Mouse (Mus musculus) adrenal gland, postnatal 25 days (tissue): ENCODE measurements around the gene Zfp687. TPM values are rescaled to one million over a fixed set of nuclear protein-coding genes. Genes with fewer than 3 reads are reported as not detected.

Experiments used
- DNase-seq: peaks from one replicate; pipeline ENCODE4 v3.0.0; 2021; ENCODE audit warnings: mixed read lengths
- microRNA-seq, 2 experiments: library from miRNA; unstranded; fragments of <30 nt; microRNA quantifications; one replicate each; pipeline ENCODE4 v1.2.0; 2021
- total RNA-seq: library from RNA; stranded (reverse); gene quantifications from 2 replicates; pipeline ENCODE4 v1.2.3, GENCODE M21; 2021

The Zfp687 gene
- total RNA-seq, 1 experiment from 2014 or later = 44.9 TPM

DNA sequence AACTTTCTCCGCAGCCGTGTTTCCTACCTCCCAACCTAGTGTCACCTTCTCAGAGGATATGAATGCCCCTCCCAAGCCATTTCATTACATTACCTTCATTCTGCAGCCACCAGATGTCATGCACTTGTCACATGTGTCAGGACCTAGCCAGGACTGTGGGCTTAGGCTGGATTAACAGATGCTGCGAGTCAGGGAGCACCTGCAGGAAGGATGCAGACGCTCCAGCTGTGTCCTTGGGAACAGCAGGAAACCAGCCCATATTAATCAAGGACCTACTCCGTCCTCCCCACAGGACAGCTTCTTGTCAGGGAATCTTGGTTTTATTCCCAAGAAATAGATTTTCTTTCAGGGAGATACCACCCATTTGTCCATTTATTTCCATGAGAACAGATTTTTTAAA lies 54.9 kb downstream of the Zfp687 start:
- no peak for DNase-seq

DNA sequence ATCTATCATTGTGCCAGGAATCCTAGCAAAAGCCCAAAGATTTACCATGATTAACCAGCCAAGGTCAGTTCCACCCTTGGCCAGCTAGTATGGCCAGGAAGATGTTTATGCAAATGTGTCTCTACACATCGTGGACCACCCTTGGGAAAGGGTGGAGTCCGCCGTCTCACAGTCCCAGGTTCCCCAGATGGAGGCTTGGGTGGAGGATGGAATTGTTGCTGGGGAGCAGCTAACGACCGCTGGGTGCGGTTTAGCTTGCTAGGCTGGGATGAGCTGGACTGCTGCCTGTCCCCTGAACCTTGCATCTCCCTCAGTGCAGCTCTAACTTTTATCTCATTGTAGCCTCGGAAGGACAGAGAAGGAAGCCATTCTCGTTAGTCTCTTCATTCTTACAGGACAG lies 55.4 kb downstream of the Zfp687 start:
- no peak for DNase-seq

DNA sequence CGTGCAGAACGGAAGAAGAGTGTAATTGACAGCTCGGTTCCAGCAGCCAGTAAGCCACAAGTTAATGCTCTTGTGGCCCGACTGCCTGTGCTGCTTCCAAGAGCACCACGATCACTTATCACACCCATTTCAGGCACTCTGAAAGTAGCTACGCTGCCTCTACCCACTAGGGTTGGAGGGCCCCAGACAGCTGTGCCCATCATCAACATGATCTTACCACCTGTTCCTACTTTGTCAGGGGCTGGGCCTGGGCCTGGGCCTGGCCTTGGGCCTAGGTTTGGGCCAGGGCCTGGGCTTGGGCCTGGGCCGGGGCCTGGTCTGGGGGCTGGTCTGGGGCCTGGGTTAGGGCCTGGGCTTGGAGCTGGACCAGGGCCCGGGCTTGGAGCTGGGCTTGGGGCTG lies 57.0 kb downstream of the Zfp687 start:
- DNase-seq = no peak

Small RNA genes lying within 50 kb of the gene (microRNA-seq; reads per million reads assigned to microRNA genes)
- 2.5 to 3.1 reads per million in 2 experiments for gene Mir7013

Other genes with a start within 250 kb of the Zfp687 start
- gene Cgn, start 229.0 kb downstream of the Zfp687 start, total RNA-seq = 1.0 and 1.3 TPM in 2 replicates
- gene Pogz, start 177.9 kb downstream of the Zfp687 start, total RNA-seq = 41.9 and 46.1 TPM in 2 replicates
- 312 and 325 TPM in 2 replicates for gene Psmb4, start 128.5 kb downstream of the Zfp687 start, total RNA-seq
- 59.0 and 88.0 TPM in 2 replicates for gene Selenbp1, start 82.4 kb downstream of the Zfp687 start, total RNA-seq
- gene Rfx5, start 61.4 kb downstream of the Zfp687 start, total RNA-seq = 27.5 and 36.2 TPM in 2 replicates
- gene Pi4kb, start 40.7 kb downstream of the Zfp687 start, total RNA-seq = 58.1 and 61.8 TPM in 2 replicates
- gene Psmd4, start 27.2 kb upstream of the Zfp687 start, total RNA-seq = 261 and 282 TPM in 2 replicates
- gene Pip5k1a, start 91.5 kb upstream of the Zfp687 start, total RNA-seq = 39.5 and 43.1 TPM in 2 replicates
- 68.4 and 72.5 TPM in 2 replicates for gene Vps72, start 95.6 kb upstream of the Zfp687 start, total RNA-seq
- 1.0 and 1.1 TPM in 2 replicates for gene Tmod4, start 109.0 kb upstream of the Zfp687 start, total RNA-seq
- 35.1 and 40.6 TPM in 2 replicates for gene Scnm1, start 118.6 kb upstream of the Zfp687 start, total RNA-seq
- 13.8 and 14.8 TPM in 2 replicates for gene Lysmd1, start 118.6 kb upstream of the Zfp687 start, total RNA-seq
- 1.1 TPM in 1 of 2 replicates, not detected in the other for gene Tnfaip8l2, start 126.9 kb upstream of the Zfp687 start, total RNA-seq
- gene Sema6c, start 145.0 kb upstream of the Zfp687 start, total RNA-seq = 3.9 and 5.0 TPM in 2 replicates
- 25.8 and 33.1 TPM in 2 replicates for gene Gabpb2, start 202.5 kb upstream of the Zfp687 start, total RNA-seq
- gene Cdc42se1, start 213.3 kb upstream of the Zfp687 start, total RNA-seq = 94.6 and 101 TPM in 2 replicates
- 7.6 and 8.9 TPM in 2 replicates for gene Mllt11, start 216.7 kb upstream of the Zfp687 start, total RNA-seq
- gene Gm128, start 226.2 kb upstream of the Zfp687 start, total RNA-seq = 0.24 TPM in 1 of 2 replicates, not detected in the other
- gene Bnipl, start 235.7 kb upstream of the Zfp687 start, total RNA-seq = 0.24 TPM in 1 of 2 replicates, not detected in the other